Mouse (Mus musculus): Measurements from ENCODE around the gene Pde2a. TPM values are rescaled to one million over a fixed set of nuclear protein-coding genes. Genes with fewer than 3 reads are reported as not detected.
A peak's percentile ranks its signal among the peaks of the same experiment; 100 is the strongest.
"Not testable (repeated sequence)": the region's sequence is repeated elsewhere in the genome, so short reads cannot be mapped to it uniquely, and the experiment has no call there.

Pde2a gene
- polyA plus RNA-seq, 1 experiment from 2014 or later: 18.6 TPM

DNA sequence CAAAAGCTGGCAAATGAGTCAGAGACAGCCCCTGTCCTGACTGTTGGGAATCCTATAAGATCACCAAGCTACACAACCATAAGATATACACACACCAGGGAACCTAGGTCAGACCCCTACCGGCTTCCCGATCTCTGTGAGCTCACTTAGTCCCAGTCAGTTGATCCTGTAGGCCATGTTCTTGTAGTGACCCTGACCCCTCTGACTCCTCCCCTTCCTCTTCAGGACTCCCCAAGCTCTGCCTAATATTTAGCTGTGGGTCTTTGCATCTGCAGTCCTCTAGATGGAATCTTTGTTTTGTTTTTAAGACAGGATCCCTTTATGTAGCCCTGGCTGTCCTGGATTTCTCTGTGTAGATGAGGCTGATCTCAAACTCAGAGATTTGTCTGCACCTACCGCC, 127.8 kb downstream of the Pde2a start:
- DNase-seq (ENCODE audit: low spot score): no peak
- no peak overlapping the region for H3K4me3 ChIP-seq (ENCODE audit: low read depth, low read length)
- H3K4me1 ChIP-seq (replicated peaks; ENCODE audit: control insufficient read depth, insufficient read depth, low read length): no peaks in the 10 kb centered on the region
- WGBS: 76% methylated on average over 3 of the region's 3 CpGs
- ATAC-seq (replicated peaks; ENCODE audit: low FRiP score): no peak
- H3K4me2 ChIP-seq (ENCODE audit: low read depth, low read length, severe bottlenecking): no peak overlapping the region
- H3K9ac ChIP-seq (ENCODE audit: low read length): no peak overlapping the region
- no peak overlapping the region for H3K27ac ChIP-seq (ENCODE audit: low read depth, low read length)
- H3K36me3 ChIP-seq (ENCODE audit: control insufficient read depth, insufficient read depth, low read length): no peaks in the 10 kb centered on the region
- H3K9me3 ChIP-seq (ENCODE audit: control insufficient read depth, low read length): no peaks in the 10 kb centered on the region
- no peaks in the 10 kb centered on the region for H3K27me3 ChIP-seq (ENCODE audit: control insufficient read depth, insufficient read depth, low read length)

DNA sequence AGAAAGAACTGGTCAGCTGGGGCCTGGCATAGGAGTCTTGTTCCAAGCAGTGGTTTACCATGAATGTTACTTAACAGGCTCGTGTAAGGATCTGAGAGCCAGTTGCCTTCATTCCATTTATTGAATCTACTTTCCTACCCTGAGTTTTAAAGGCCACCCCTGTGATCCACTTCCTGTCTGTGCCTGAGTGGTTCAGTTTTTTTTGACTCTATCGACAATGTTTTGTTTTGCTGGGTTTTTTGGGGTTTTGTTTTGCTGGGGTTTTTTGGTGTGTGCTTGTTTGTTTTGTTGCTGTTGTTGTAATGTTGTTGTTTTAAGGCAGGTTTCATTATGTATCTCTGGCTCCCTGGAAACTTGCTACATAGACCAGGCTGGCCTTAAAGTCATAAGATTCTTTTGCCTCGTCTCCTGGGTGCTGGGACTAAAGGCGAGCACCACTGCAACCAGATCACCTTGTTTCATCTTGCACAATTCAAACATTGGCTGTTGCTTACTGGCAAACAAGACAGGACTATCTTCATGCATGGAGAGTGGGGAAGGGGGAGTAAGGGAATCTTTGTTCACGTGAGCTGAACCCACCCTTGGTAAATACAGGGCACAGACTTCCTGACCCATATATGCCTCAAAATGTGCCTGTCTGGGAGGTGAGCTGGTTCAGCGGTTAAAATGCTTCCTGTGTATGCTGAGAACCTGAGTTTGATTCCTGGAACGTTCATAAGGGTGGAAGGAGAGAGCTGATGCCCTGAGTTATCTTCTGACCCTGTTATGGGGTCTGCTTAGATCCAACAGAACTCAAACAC, 129.4 kb downstream of the Pde2a start:
- H3K27ac ChIP-seq (ENCODE audit: low read depth, low read length): no peak overlapping the region
- no peaks in the 10 kb centered on the region for H3K27me3 ChIP-seq (ENCODE audit: control insufficient read depth, insufficient read depth, low read length)
- H3K9ac ChIP-seq (ENCODE audit: low read length): no peak overlapping the region
- 76% methylated on average over 7 of the region's 7 CpGs for WGBS
- ATAC-seq (replicated peaks; ENCODE audit: low FRiP score) (no peak), DNase-seq (ENCODE audit: low spot score) (no peak)
- H3K4me1 ChIP-seq (replicated peaks; ENCODE audit: control insufficient read depth, insufficient read depth, low read length): no peaks in the 10 kb centered on the region
- H3K36me3 ChIP-seq (ENCODE audit: control insufficient read depth, insufficient read depth, low read length): no peaks in the 10 kb centered on the region
- H3K9me3 ChIP-seq (ENCODE audit: control insufficient read depth, low read length): no peaks in the 10 kb centered on the region
- no peak overlapping the region for H3K4me2 ChIP-seq (ENCODE audit: low read depth, low read length, severe bottlenecking)
- no peak overlapping the region for H3K4me3 ChIP-seq (ENCODE audit: low read depth, low read length)

DNA sequence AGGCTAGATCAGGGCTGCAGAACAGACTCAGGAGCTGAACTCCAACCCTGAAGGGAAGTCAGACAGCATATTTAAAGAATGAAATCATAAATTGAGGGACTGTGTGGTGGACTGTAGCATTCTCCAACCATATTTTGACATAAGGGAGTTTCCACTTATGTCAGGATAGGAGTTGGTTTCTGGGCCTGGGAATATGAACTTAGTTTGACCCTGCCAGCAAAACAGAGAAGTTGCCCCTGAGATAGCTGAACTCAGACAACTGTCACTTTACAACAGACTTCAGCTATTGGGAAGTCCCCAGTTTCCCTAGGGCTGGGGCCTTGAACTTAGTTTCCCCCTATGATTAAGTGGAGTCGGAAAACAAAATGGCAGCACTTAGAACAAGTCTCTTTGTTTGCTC, 130.0 kb downstream of the Pde2a start:
- H3K9me3 ChIP-seq (ENCODE audit: control insufficient read depth, low read length): no peaks in the 10 kb centered on the region
- DNase-seq (ENCODE audit: low spot score) (no peak), ATAC-seq (replicated peaks; ENCODE audit: low FRiP score) (no peak)
- H3K27ac ChIP-seq (ENCODE audit: low read depth, low read length): no peak overlapping the region
- no peaks in the 10 kb centered on the region for H3K27me3 ChIP-seq (ENCODE audit: control insufficient read depth, insufficient read depth, low read length)
- no peak overlapping the region for H3K4me3 ChIP-seq (ENCODE audit: low read depth, low read length)
- H3K36me3 ChIP-seq (ENCODE audit: control insufficient read depth, insufficient read depth, low read length): no peaks in the 10 kb centered on the region
- 88% methylated on average over 1 of the region's 1 CpGs for WGBS
- H3K4me1 ChIP-seq (replicated peaks; ENCODE audit: control insufficient read depth, insufficient read depth, low read length): no peaks in the 10 kb centered on the region
- no peak overlapping the region for H3K9ac ChIP-seq (ENCODE audit: low read length)
- H3K4me2 ChIP-seq (ENCODE audit: low read depth, low read length, severe bottlenecking): no peak overlapping the region

DNA sequence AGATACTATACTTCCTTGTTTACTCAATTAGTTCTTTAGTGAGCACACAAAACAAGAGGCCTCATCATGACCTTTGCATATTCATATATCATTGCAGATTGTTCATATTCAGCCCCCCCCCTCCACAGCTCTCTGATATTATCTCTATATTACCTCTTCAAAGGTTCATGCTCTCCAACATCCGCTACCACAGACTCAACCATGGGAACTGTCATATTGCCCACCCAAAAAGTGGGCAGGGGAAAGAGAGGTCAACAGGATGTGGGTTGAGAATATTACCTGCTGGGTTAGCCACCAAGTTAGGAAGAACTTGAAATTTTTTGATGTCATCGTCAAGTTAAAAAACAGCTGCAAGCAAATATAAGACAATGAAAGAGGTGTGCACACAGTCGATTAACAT, 134.0 kb downstream of the Pde2a start:
- ATAC-seq (replicated peaks; ENCODE audit: low FRiP score); H3K4me1 ChIP-seq (replicated peaks; ENCODE audit: control insufficient read depth, insufficient read depth, low read length); H3K27me3 ChIP-seq (ENCODE audit: control insufficient read depth, insufficient read depth, low read length); H3K4me2 ChIP-seq (ENCODE audit: low read depth, low read length, severe bottlenecking); H3K36me3 ChIP-seq (ENCODE audit: control insufficient read depth, insufficient read depth, low read length); H3K4me3 ChIP-seq (ENCODE audit: low read depth, low read length); H3K9me3 ChIP-seq (ENCODE audit: control insufficient read depth, low read length); DNase-seq (ENCODE audit: low spot score); H3K9ac ChIP-seq (ENCODE audit: low read length); H3K27ac ChIP-seq (ENCODE audit: low read depth, low read length): not testable (repeated sequence)
- WGBS: 92% methylated on average over 3 of the region's 3 CpGs

DNA sequence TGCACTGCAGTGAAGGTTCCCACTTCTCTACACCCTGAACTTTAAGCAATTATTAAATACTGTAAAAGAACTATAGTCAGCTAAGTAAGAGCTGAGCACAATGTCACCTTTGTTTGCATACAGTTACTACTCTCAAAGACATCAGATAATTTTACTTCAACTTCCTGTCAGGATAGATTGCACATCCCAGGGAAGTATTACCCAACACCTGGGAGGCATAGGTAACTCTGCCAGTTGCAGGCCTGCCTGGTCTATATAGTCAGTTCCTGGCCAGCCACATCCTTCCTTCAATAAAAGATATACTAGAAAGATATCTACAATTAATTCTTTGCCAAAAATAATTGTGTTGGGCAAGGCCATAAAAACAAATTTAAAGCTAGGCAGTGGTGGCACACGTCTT, 135.9 kb downstream of the Pde2a start:
- Histone ChIP-seq H3K4me1 (replicated peaks; ENCODE audit: control insufficient read depth, insufficient read depth, low read length) (no peaks in the 10 kb centered on the region), H3K27ac (ENCODE audit: low read depth, low read length) (no peak overlapping the region)

DNA sequence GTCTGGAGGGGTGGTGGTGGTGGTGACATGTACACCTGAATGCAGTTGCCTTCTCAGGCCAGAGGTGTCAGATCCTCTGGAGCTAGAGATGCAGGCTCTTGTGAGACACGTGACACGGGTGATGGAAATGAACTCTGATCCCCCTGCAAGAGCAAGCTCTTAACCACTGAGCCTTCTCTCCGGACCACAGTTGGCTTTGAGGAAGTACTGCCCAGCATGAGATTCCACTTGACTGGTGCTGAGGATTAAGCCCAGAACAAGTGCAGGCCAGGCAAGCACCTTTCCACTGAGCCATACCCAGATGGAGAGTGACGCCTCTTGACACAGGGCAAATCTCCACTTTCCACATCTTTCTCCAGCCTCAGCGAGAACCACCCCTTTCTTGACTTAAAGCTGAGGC, 137.9 kb downstream of the Pde2a start:
- H3K9ac ChIP-seq (ENCODE audit: low read length); H3K4me1 ChIP-seq (replicated peaks; ENCODE audit: control insufficient read depth, insufficient read depth, low read length); H3K4me3 ChIP-seq (ENCODE audit: low read depth, low read length); H3K27me3 ChIP-seq (ENCODE audit: control insufficient read depth, insufficient read depth, low read length); H3K36me3 ChIP-seq (ENCODE audit: control insufficient read depth, insufficient read depth, low read length); ATAC-seq (replicated peaks; ENCODE audit: low FRiP score); H3K27ac ChIP-seq (ENCODE audit: low read depth, low read length); H3K4me2 ChIP-seq (ENCODE audit: low read depth, low read length, severe bottlenecking); H3K9me3 ChIP-seq (ENCODE audit: control insufficient read depth, low read length); DNase-seq (ENCODE audit: low spot score): not testable (repeated sequence)
- 72% methylated on average over 5 of the region's 5 CpGs for WGBS

More for the DNA sequence above, 135.9 kb downstream of the Pde2a start:
- Histone ChIP-seq H3K27me3 (ENCODE audit: control insufficient read depth, insufficient read depth, low read length) (no peaks in the 10 kb centered on the region), H3K9me3 (ENCODE audit: control insufficient read depth, low read length) (no peaks in the 10 kb centered on the region), H3K36me3 (ENCODE audit: control insufficient read depth, insufficient read depth, low read length) (no peaks in the 10 kb centered on the region), H3K4me3 (ENCODE audit: low read depth, low read length) (no peak overlapping the region), H3K9ac (ENCODE audit: low read length) (no peak overlapping the region), H3K4me2 (ENCODE audit: low read depth, low read length, severe bottlenecking) (no peak overlapping the region)
- DNase-seq (ENCODE audit: low spot score): no peak
- WGBS: 73% methylated on average over 1 of the region's 1 CpGs
- no peak for ATAC-seq (replicated peaks; ENCODE audit: low FRiP score)

MicroRNAs encoded within 50 kb of the gene (microRNA counts, 519-probe panel; counts per million panel counts)
- microRNA mmu-miR-139-3p: 31.2 counts per million
- microRNA mmu-miR-139-5p: 31.2 counts per million

Small RNAs within 50 kb of the gene (microRNA-seq; reads per million reads assigned to microRNA genes)
- gene Mir139 (ENCODE audit: insufficient number of aligned reads): 3,394 reads per million, percentile 83 among the genes with 10 or more reads in this experiment

Other genes with a start within 250 kb of the Pde2a start
- gene Atg16l2, start 119.4 kb upstream of the Pde2a start, polyA plus RNA-seq (2014; fragmentation: Nextera tagmentation; extraction: Ambion mirVana): 15.9 and 16.4 TPM in 2 replicates
- 6.3 and 8.6 TPM in 2 replicates for gene Stard10, start 104.6 kb upstream of the Pde2a start, polyA plus RNA-seq (2014; fragmentation: Nextera tagmentation; extraction: Ambion mirVana)
- 10.5 and 14.5 TPM in 2 replicates for gene Arap1, start 73.6 kb upstream of the Pde2a start, polyA plus RNA-seq (2014; fragmentation: Nextera tagmentation; extraction: Ambion mirVana)
- gene Gm45837, start 10.8 kb upstream of the Pde2a start, polyA plus RNA-seq (2014; fragmentation: Nextera tagmentation; extraction: Ambion mirVana): not detected in 2 replicates
- not detected in 2 replicates for gene Art2b, start 163.9 kb downstream of the Pde2a start, polyA plus RNA-seq (2014; fragmentation: Nextera tagmentation; extraction: Ambion mirVana)
- 43.5 and 47.5 TPM in 2 replicates for gene Clpb, start 241.9 kb downstream of the Pde2a start, polyA plus RNA-seq (2014; fragmentation: Nextera tagmentation; extraction: Ambion mirVana)